Mouse (Mus musculus) embryo, embryonic 10.5 days (tissue): Measurements from ENCODE around the gene Efcab12.

Experiments used
- DNase-seq: peaks from one replicate; pipeline ENCODE4 v3.0.0-alpha.2; 2015; ENCODE audit warnings: low spot score

Efcab12 gene

DNA sequence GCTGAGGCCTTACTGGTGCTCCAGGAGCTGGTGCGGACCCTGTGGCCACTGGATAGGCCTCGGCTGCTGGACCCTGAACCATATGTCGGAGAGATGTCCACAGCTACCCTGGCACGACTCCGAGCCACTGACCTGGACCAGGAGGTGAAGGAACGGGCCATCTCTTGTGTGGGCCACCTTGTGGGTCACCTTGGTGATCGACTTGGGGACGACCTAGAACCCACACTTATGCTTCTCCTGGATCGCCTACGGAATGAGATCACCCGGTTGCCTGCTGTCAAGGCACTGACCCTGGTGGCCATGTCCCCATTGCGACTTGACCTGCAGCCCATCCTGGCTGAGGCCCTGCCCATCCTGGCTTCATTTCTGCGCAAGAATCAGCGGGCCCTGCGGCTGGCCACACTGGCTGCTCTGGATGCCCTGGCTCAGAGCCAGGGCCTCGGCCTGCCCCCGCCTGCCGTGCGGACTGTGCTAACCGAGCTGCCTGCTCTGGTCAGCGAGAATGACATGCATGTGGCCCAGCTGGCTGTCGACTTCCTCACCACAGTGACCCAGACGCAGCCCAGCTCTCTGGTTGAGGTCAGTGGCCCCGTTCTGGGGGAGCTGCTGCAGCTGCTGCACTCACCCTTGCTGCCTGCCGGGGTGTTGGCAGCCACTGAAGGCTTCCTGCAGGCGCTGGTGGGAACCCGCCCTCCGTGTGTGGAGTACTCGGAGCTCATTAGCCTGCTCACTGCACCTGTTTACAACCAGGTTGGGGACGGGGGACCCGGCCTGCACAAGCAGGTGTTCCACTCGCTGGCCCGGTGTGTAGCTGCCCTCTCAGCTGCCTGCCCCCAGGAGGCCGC lies 46.1 kb downstream of the Efcab12 start:
- DNase-seq: no peak

- DNase-seq: no peak
Observed at GRCm38 (mm10) chr6:115791016-115791415, 47.2 kb downstream of the Efcab12 start.

DNA sequence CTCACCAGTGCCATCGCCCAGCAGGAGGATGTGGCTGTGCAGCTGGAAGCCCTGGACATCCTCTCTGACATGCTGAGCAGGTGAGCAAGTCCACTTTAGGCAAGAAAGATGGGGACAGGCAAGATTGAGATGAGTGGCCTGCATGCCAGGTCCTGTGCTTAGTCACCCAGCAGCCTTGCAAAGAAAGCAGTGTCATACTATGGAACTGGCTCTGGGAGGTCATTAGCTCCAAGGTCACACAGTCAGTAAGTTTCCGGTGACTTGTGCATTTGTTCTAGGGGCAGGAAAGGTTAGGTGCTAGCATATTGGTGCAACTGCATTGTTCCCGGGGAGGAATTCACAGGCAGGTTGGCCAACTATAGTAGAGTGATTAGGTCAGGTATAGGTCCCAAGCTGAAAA lies 55.4 kb downstream of the Efcab12 start:
- DNase-seq: no peak

DNA sequence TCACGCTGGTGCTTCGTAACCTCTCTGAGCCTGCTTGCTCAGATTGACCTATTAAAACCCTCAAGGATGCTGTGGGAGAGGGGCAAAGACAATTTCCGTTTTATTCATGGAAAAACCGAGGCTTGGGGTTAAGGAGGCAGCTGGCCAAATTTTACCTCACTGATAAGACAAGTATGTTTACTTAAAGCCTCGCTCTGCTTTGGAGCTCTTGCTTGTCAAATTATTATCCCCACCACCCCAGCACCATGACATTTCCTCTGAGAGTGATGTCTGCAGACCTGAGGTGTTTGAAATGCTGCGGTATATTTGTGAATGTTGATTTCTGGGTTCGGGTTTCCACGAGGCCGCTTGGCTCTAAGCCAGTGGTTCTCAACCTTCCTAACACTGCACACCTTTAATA lies 61.8 kb downstream of the Efcab12 start:
- no peak for DNase-seq

DNA sequence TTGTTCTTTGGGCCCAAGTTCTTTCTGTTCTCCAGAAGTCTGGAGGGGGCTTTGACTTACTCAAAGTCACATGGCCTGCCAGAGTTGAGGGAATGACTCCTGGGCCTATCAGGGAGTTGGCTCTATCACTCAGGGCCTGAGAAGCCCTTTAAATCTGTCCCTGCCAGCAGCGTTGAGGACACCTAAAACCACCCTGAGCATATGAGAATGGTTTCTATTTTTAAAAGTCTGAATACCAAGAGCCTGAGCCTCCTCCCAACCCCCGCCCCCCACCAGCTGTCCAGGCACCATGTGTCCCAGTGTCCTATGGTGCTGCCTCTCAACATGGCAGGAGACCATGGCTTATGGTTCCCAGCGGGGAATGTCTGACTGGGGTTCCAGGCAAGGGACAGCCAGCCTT lies 62.4 kb downstream of the Efcab12 start:
- no peak for DNase-seq

- peak; percentile 87 for DNase-seq
Observed at GRCm38 (mm10) chr6:115774501-115774921, 63.7 kb downstream of the Efcab12 start, which contains the start of gene Cand2. Cand2 (plus strand) TSS chr6:115774538.

GRCm38 (mm10) chr6:115773966-115774413 lies 64.2 kb downstream of the Efcab12 start:
- DNase-seq: peak; percentile 89

DNA sequence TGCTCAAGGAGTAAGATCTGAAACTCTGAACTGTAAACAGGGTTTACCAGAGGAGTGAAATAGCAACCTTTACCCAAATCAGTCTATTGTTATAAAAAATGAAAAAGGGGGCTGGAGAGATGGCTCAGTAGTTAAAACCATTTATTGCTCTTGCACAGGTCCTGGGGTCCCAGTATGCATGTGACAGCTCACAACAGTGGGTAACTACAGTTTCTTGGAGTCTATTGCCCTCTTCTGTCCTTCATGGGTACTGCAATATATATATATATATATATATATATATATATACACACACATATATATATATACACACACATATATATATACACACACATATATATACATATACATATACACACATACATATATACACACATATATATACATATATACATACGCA lies 65.6 kb downstream of the Efcab12 start:
- DNase-seq: no peak

- DNase-seq: no peak
Observed at GRCm38 (mm10) chr6:115772201-115772600, 66.0 kb downstream of the Efcab12 start.

- DNase-seq: no peak
Observed at GRCm38 (mm10) chr6:115770852-115771251, 67.4 kb downstream of the Efcab12 start.

DNA sequence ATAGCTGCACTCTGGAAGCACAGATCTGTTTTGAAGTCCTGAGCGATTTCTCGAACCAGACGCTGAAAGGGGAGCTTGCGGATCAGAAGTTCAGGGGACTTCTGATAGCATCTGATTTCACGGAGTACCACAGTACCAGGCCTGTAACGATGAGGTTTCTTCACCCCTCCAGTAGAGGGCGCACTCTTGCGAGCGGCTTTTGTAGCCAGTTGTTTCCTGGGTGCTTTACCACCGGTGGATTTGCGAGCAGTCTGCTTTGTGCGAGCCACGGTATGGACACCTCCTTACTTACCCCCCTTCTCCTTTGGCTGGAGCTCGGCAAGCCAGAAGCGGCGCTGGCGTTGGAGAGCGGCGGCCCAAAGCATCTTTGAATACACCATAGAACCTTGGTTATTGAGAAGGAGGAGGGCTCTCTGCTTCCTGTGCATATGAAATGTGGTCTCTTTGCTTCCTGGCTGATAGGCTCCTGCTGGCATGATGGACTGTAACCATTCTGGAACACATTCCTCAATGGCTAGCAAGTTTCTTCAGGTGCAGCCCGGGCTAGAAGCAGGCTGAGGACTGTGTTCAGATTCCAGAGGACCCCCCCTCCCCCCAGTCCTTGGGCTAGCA lies 68.0 kb downstream of the Efcab12 start:
- no peak for DNase-seq

- DNase-seq: no peak
Observed at GRCm38 (mm10) chr6:115768207-115768606, 70.0 kb downstream of the Efcab12 start.

GRCm38 (mm10) chr6:115767357-115767756 lies 70.9 kb downstream of the Efcab12 start:
- no peak for DNase-seq

DNA sequence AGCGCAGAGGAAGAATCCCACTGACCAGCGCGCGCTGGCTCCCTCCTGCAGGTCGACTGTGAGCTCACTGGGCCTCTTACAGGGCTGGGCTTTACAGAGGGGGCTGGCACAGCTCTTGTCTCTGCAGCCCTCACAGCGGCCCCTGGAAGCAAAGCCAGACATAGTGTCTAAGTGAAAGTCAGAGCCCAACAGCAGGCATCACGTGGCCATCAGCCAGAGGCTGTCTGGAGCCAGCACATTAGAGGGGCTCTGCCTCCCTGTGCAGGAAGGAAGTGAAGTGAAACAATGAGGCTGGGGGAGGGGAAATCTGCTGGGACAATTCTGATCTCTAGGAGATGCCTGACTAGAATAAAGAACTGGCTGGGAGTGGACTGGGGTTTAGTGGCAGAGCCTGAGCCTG lies 74.0 kb downstream of the Efcab12 start:
- peak; percentile 94 for DNase-seq

DNA sequence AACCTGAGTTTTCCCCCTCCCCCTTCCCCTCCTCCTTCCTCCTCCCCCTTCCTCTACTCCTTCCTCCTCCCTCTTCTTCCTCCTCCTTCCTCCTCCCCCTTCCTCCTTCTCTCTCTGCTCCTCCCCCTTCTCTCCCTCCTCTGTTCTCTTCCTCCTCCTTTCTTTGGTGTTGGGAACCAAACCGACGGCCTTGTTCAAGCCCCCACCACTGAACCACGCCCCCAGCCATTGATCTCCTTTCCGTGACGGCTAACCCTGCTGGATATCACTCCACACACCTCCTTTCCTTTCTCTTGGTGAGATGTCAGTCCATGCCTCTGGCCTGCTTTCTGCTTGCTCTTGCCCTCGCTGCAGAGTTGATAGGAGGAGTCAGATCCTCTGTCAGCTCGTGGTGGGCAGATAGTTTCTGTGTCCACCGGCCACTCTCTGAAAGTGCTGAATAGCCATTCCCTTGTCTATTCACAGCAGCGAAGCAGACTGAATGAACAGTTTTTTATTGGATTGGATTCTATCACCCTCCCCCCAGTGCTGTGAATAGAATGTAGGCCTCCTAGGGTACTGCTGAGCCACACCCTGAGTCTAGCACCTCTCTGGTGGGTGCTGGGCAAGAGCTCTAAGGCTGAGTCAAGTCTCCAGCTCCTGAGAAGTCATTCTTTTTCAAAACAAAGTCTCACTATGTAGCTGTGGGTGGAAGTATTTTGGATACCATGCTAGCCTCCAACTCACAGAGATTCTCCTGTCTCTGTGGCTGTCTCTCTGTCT lies 76.0 kb downstream of the Efcab12 start, which contains the start of gene Tmem40:
TSS of gene Tmem40 (minus strand) at position 416 of the 762 bp plus-strand sequence.
- peak; percentile 81 for DNase-seq

DNA sequence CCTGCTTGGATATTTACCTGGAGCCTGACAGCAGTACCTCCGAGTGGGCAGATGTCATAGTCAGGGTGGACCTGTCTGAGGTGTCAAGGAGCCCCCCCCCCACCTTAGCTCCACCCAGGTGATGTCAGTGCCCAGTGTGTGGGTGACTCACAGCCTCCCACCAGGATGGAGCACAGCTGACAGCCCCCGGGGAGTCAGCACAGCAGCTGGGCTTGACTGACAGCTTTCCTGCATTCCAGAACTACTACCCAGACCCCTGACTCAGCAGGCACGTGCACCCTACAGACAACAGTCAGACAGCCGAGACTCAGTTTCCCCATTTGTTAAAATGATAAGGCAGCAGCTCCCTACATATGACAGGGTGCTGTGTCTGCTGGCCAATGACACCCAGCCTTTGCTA lies 77.2 kb downstream of the Efcab12 start:
- no peak for DNase-seq
